Mouse (Mus musculus) hindbrain, embryonic 15.5 days (tissue): ENCODE measurements around the gene Zfp473. TPM values are rescaled to one million over a fixed set of nuclear protein-coding genes. Genes with fewer than 3 reads are reported as not detected.
"Not testable (repeated sequence)": the region's sequence is repeated elsewhere in the genome, so short reads cannot be mapped to it uniquely, and the experiment has no call there.

Source experiments
- ATAC-seq: fragments of 200-750 bp; cut with Nextera tagmentation; 2 replicates; pipeline ENCODE4 v1.8.0; 2017; ENCODE audit warnings: low read depth, moderate number of reproducible peaks, moderate TSS enrichment; ENCODE audit not compliant: low FRiP score
- H3K27ac ChIP-seq: fragments of 300-500 bp; sonication (generic); replicated peaks from 2 replicates; pipeline ENCODE4 v1.5.1; 2015; ENCODE audit warnings: mild to moderate bottlenecking, inconsistent platforms
- H3K27me3 ChIP-seq: fragments of 300-500 bp; sonication (generic); 2 replicates; pipeline ENCODE4 v1.6.1; 2015; ENCODE audit warnings: control low read depth, inconsistent platforms
- H3K36me3 ChIP-seq: fragments of 300-500 bp; sonication (generic); 2 replicates; pipeline ENCODE4 v1.6.1; 2015; ENCODE audit warnings: control low read depth, inconsistent platforms
- H3K4me1 ChIP-seq: fragments of 300-500 bp; sonication (generic); replicated peaks from 2 replicates; pipeline ENCODE4 v1.6.1; 2015; ENCODE audit warnings: control low read depth, inconsistent platforms
- H3K4me2 ChIP-seq: fragments of 300-500 bp; sonication (generic); 2 replicates; pipeline ENCODE4 v1.6.1; 2015; ENCODE audit warnings: moderate library complexity, mild to moderate bottlenecking, inconsistent platforms
- H3K4me3 ChIP-seq: fragments of 300-500 bp; sonication (generic); 2 replicates; pipeline ENCODE4 v1.5.1; 2015; ENCODE audit warnings: mild to moderate bottlenecking, inconsistent platforms
- H3K9ac ChIP-seq: fragments of 300-500 bp; sonication (generic); 2 replicates; pipeline ENCODE4 v1.6.1; 2015; ENCODE audit warnings: inconsistent platforms
- H3K9me3 ChIP-seq: fragments of 300-500 bp; sonication (generic); 2 replicates; pipeline ENCODE4 v1.6.1; 2016; ENCODE audit warnings: control low read depth, inconsistent platforms
- WGBS: fragments of 180-500 bp; shearing (Covaris S2); methylation state at CpG from one replicate; pipeline ENCODE4 v1.1.7; 2015; 5-methylcytosine and 5-hydroxymethylcytosine counted together
- polyA plus RNA-seq: library from polyadenylated mRNA; unstranded; fragments of >200 nt; fragmentation: Nextera tagmentation; extraction: Ambion mirVana; gene quantifications from 2 replicates; pipeline ENCODE4 v1.2.1, GENCODE M21; 2015

Zfp473 gene
- polyA plus RNA-seq, 1 experiment from 2014 or later = 1.3 TPM

DNA sequence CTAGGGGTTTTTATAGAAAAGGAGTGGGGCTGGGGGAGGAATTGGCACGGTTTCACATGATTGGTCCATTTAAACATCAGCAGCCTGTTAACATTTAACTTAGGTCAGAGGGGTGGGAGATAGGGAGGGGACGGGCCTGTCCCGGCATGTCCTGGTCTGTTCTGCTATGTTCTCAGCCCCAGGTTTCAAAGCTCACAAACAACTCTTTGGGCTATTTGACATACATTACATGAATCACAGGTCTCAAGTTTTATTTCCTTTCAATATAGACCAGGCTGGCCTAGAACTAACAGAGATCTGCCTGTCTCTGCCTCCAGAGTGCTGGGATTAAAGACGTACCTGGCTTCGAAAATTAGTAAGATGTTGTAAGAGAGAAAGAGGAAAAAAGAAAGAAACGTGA lies 42.8 kb downstream of the Zfp473 start:
- not testable (repeated sequence) for H3K4me2 ChIP-seq, H3K36me3 ChIP-seq, H3K4me3 ChIP-seq, H3K27ac ChIP-seq, H3K27me3 ChIP-seq, ATAC-seq, H3K9ac ChIP-seq, H3K4me1 ChIP-seq, H3K9me3 ChIP-seq
- 90% methylated on average over 5 of the region's 6 CpGs for WGBS

GRCm38 (mm10) chr7:44707169-44707675 lies 43.6 kb downstream of the Zfp473 start:
- Histone ChIP-seq H3K4me1 (no peaks in the 10 kb centered on the region), H3K4me2 (no peak overlapping the region), H3K9me3 (no peaks in the 10 kb centered on the region), H3K36me3 (no peaks in the 10 kb centered on the region), H3K9ac (no peak overlapping the region), H3K4me3 (no peak overlapping the region), H3K27me3 (no peaks in the 10 kb centered on the region), H3K27ac (no peak overlapping the region)
- ATAC-seq = no peak
- 88% methylated on average over 5 of the region's 5 CpGs for WGBS

DNA sequence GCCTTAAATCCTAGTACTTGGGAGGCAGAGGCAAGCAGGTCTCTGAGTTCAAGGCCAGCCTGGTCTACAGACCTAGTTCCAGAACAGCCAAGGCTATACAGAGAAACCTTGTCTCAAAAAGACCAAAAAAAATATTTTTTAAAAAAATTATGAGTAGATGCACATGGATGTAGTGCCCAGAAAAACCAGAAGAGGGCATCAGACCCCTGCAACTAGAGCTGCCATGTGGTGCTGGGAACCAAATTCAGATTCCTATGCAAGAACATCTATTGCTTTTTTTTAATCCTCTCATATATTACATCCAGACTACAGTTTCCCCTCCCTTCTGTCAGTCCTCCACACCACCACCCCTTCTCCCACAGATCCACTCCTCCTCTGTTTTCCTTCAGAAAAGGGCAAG lies 44.5 kb downstream of the Zfp473 start:
- no peak overlapping the region for H3K4me3 ChIP-seq
- H3K9ac ChIP-seq = no peak overlapping the region
- H3K4me1 ChIP-seq = no peaks in the 10 kb centered on the region
- H3K27ac ChIP-seq = no peak overlapping the region
- no peak for ATAC-seq
- no peak overlapping the region for H3K4me2 ChIP-seq
- no peaks in the 10 kb centered on the region for H3K9me3 ChIP-seq
- H3K27me3 ChIP-seq = no peaks in the 10 kb centered on the region
- H3K36me3 ChIP-seq = no peaks in the 10 kb centered on the region

DNA sequence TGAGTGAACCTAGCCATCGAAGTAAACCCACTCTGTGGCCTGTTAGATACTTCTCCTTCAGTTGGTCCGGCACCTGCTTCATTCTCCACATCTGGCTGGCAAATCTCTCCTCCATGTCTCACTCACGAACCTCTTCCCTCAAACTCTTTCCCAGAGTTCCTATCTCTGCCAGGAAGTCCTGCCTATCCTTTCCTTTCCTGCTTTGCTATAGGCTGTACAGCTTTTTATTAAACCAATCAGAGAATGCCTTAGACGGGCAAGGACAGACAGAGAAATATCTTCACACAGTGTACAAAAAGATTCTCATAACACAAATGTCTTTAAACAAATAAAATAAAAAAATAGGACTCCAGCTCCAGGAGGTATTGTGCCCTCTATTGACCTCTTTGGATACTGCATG lies 45.8 kb downstream of the Zfp473 start:
- Histone ChIP-seq H3K9me3 (no peaks in the 10 kb centered on the region), H3K27me3 (no peaks in the 10 kb centered on the region), H3K27ac (no peak overlapping the region), H3K4me2 (no peak overlapping the region), H3K4me3 (no peak overlapping the region), H3K4me1 (no peaks in the 10 kb centered on the region), H3K36me3 (no peaks in the 10 kb centered on the region), H3K9ac (no peak overlapping the region)
- ATAC-seq = no peak
- 92% methylated on average over 4 of the region's 4 CpGs for WGBS

GRCm38 (mm10) chr7:44704363-44704762 lies 46.5 kb downstream of the Zfp473 start:
- Histone ChIP-seq H3K4me2 (no peak overlapping the region), H3K27me3 (no peaks in the 10 kb centered on the region), H3K9me3 (no peaks in the 10 kb centered on the region), H3K9ac (no peak overlapping the region), H3K36me3 (no peaks in the 10 kb centered on the region), H3K4me3 (no peak overlapping the region), H3K4me1 (no peaks in the 10 kb centered on the region), H3K27ac (no peak overlapping the region)
- 58% methylated on average over 3 of the region's 3 CpGs for WGBS
- ATAC-seq = no peak

GRCm38 (mm10) chr7:44702985-44703384 lies 47.9 kb downstream of the Zfp473 start:
- no peak for ATAC-seq
- Histone ChIP-seq H3K27ac (no peak overlapping the region), H3K4me2 (no peak overlapping the region), H3K9ac (no peak overlapping the region), H3K27me3 (0 out of 2 replicates have a peak, but pooled peaks cover under 1% of the 10 kb centered on the region), H3K4me3 (no peak overlapping the region), H3K4me1 (no peaks in the 10 kb centered on the region), H3K36me3 (no peaks in the 10 kb centered on the region), H3K9me3 (no peaks in the 10 kb centered on the region)
- WGBS = 86% methylated on average over 8 of the region's 8 CpGs

GRCm38 (mm10) chr7:44701921-44702320 lies 48.9 kb downstream of the Zfp473 start:
- peak; percentile 71; the same call in 1 of the 2 replicates for ATAC-seq

DNA sequence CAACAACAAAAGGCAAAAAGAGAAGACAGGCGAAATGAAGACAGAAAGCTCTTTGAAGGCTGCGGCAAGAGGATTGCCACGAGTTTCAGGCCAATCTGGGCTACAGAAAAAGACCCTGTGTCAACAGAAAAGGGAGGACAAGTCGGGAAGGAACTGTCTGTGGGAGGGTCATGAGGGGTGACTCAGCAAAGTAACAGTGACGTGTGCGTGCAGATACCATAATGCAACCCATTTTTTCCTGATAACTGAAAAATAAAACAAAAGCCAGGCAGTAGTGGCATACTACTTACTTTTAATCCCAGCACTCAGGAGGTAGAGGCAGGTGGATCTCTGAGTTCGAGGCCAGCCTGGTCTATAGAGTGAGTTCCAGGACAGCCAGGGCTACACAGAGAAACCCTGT lies 52.9 kb downstream of the Zfp473 start:
- no peak for ATAC-seq
- Histone ChIP-seq H3K27ac (no peak overlapping the region), H3K27me3 (0 out of 2 replicates have a peak, but pooled peaks cover 5% of the 10 kb centered on the region), H3K9me3 (no peaks in the 10 kb centered on the region), H3K4me2 (no peak overlapping the region), H3K9ac (no peak overlapping the region), H3K36me3 (no peaks in the 10 kb centered on the region), H3K4me3 (no peak overlapping the region), H3K4me1 (peaks cover 7% of the 10 kb centered on the region; the same call in 1 of the 2 replicates)
- WGBS = 66% methylated on average over 7 of the region's 7 CpGs

More at GRCm38 (mm10) chr7:44701921-44702320, 48.9 kb downstream of the Zfp473 start:
- WGBS = 10% methylated on average over 5 of the region's 6 CpGs
- H3K27ac ChIP-seq = no peak overlapping the region
- H3K4me2 ChIP-seq = no peak overlapping the region
- H3K4me1 ChIP-seq = peaks cover 7% of the 10 kb centered on the region; the same call in 1 of the 2 replicates
- H3K9me3 ChIP-seq = no peaks in the 10 kb centered on the region
- 0 out of 2 replicates have a peak, but pooled peaks cover 5% of the 10 kb centered on the region for H3K27me3 ChIP-seq
- no peak overlapping the region for H3K4me3 ChIP-seq
- no peaks in the 10 kb centered on the region for H3K36me3 ChIP-seq
- H3K9ac ChIP-seq = no peak overlapping the region

GRCm38 (mm10) chr7:44697191-44697710 lies 53.6 kb downstream of the Zfp473 start:
- Histone ChIP-seq H3K9me3 (no peaks in the 10 kb centered on the region), H3K9ac (no peak overlapping the region), H3K4me3 (no peak overlapping the region), H3K36me3 (no peaks in the 10 kb centered on the region), H3K4me2 (peak overlapping the region; percentile 13; the same call in 1 of the 2 replicates), H3K27ac (no peak overlapping the region; the same call in 1 of the 2 replicates), H3K27me3 (0 out of 2 replicates have a peak, but pooled peaks cover 5% of the 10 kb centered on the region), H3K4me1 (peaks cover 7% of the 10 kb centered on the region; the same call in 1 of the 2 replicates)
- WGBS = 17% methylated on average over 20 of the region's 20 CpGs
- peak; percentile 42; the same call in 1 of the 2 replicates for ATAC-seq

GRCm38 (mm10) chr7:44695223-44695622 lies 55.6 kb downstream of the Zfp473 start:
- Histone ChIP-seq H3K4me1 (peaks cover 7% of the 10 kb centered on the region; the same call in 1 of the 2 replicates), H3K9me3 (no peaks in the 10 kb centered on the region), H3K4me3 (no peak overlapping the region), H3K27me3 (0 out of 2 replicates have a peak, but pooled peaks cover 5% of the 10 kb centered on the region), H3K9ac (no peak overlapping the region), H3K4me2 (no peak overlapping the region), H3K36me3 (no peaks in the 10 kb centered on the region), H3K27ac (no peak overlapping the region)
- WGBS = 90% methylated on average over 4 of the region's 4 CpGs
- no peak for ATAC-seq

DNA sequence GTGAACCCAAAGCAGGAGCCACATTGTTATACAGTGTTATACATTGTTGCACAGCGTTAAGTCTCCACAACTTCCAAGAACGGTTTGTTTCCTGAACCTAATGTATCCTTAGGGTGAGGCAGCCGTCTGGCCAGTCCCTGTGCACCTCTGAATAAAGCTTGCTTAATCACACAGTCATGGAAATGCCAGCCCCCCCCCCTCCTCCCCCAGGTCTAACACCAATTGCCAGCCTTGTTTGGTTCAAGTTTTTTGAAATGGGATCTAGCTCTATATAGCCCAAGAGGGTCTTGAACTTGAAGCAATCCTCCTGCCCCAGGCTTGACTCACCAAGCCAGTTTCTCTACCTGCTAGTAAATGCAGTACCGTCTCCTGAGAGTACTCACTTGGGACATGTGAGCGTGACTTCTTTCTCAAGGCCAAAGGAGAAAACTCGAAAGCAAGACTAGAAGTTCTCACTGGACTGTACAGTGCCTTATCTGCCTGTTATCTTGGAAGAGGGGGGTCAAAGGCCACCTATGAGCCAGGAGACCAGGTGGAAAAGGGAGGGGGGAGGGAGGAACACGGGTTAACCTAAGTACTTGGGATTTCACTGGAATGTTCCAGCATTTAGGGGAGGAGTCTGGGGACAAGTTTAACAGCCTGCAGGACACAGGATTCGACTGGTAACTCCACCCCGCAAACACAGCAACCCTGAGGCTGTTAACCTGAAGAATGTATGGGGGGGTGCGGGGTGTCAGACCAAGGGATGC lies 57.2 kb downstream of the Zfp473 start:
- Histone ChIP-seq H3K4me3 (no peak overlapping the region), H3K27me3 (0 out of 2 replicates have a peak, but pooled peaks cover 5% of the 10 kb centered on the region), H3K27ac (no peak overlapping the region), H3K4me1 (peaks cover 7% of the 10 kb centered on the region; the same call in 1 of the 2 replicates), H3K36me3 (no peaks in the 10 kb centered on the region), H3K9ac (no peak overlapping the region), H3K4me2 (no peak overlapping the region), H3K9me3 (no peaks in the 10 kb centered on the region)
- ATAC-seq = no peak
- WGBS = 78% methylated on average over 10 of the region's 10 CpGs

GRCm38 (mm10) chr7:44689331-44689730 lies 61.5 kb downstream of the Zfp473 start:
- no peaks in the 10 kb centered on the region for H3K27me3 ChIP-seq
- 86% methylated on average over 7 of the region's 7 CpGs for WGBS

More at GRCm38 (mm10) chr7:44689331-44689730, 61.5 kb downstream of the Zfp473 start:
- Histone ChIP-seq H3K36me3 (no peaks in the 10 kb centered on the region), H3K9ac (no peak overlapping the region), H3K4me2 (no peak overlapping the region), H3K9me3 (no peaks in the 10 kb centered on the region), H3K27ac (no peak overlapping the region), H3K4me1 (peaks cover 13% of the 10 kb centered on the region; the same call in 1 of the 2 replicates), H3K4me3 (no peak overlapping the region)
- ATAC-seq = no peak
